Mouse (Mus musculus) lung, postnatal 0 days (tissue): ENCODE data around the gene Abtb2. TPM values are rescaled to one million over a fixed set of nuclear protein-coding genes. Genes with fewer than 3 reads are reported as not detected.

Source experiments
- ATAC-seq: fragments of 200-750 bp; cut with Nextera tagmentation; 2 replicates; pipeline ENCODE4 v1.8.0; 2017; ENCODE audit warnings: moderate library complexity
- DNase-seq: peaks from one replicate; pipeline ENCODE4 v3.0.0-alpha.2; 2016; ENCODE audit warnings: low spot score
- H3K27ac ChIP-seq: fragments of 300-500 bp; sonication (generic); 2 replicates; pipeline ENCODE4 v1.5.1; 2014; ENCODE audit warnings: antibody characterized with exemption, mild to moderate bottlenecking, low read length, mixed read lengths
- H3K27me3 ChIP-seq: fragments of 300-500 bp; sonication (generic); replicated peaks from 2 replicates; pipeline ENCODE4 v1.6.1; 2014; ENCODE audit warnings: low read length, mixed read lengths; ENCODE audit not compliant: insufficient read depth
- H3K36me3 ChIP-seq: fragments of 300-500 bp; sonication (generic); 2 replicates; pipeline ENCODE4 v1.6.1; 2014; ENCODE audit warnings: low read length, mixed read lengths; ENCODE audit not compliant: insufficient read depth
- H3K4me1 ChIP-seq: fragments of 300-500 bp; sonication (generic); 2 replicates; pipeline ENCODE4 v1.6.1; 2014; ENCODE audit warnings: antibody characterized with exemption, low read depth, low read length, mixed read lengths; ENCODE audit not compliant: insufficient read depth
- H3K4me2 ChIP-seq: fragments of 300-500 bp; sonication (generic); replicated peaks from 2 replicates; pipeline ENCODE4 v1.6.1; 2014; ENCODE audit warnings: low read depth, mild to moderate bottlenecking, low read length, moderate library complexity, mixed read lengths
- H3K4me3 ChIP-seq: fragments of 300-500 bp; sonication (generic); 2 replicates; pipeline ENCODE4 v1.5.1; 2014; ENCODE audit warnings: low read depth, low read length
- H3K9ac ChIP-seq: fragments of 300-500 bp; sonication (generic); replicated peaks from 2 replicates; pipeline ENCODE4 v1.6.1; 2014; ENCODE audit warnings: low read depth, mild to moderate bottlenecking
- H3K9me3 ChIP-seq: fragments of 300-500 bp; sonication (generic); 2 replicates; pipeline ENCODE4 v1.6.1; 2016; ENCODE audit warnings: low read length, mixed read lengths
- CTCF ChIP-seq: IDR thresholded peaks from 2 replicates; pipeline ENCODE4 v1.5.1; 2016; ENCODE audit warnings: antibody characterized with exemption, mild to moderate bottlenecking
- EP300 ChIP-seq: IDR thresholded peaks from 2 replicates; pipeline ENCODE4 v1.6.1; 2016; ENCODE audit warnings: antibody characterized with exemption, mild to moderate bottlenecking, control low read depth
- WGBS: fragments of 180-500 bp; shearing (Covaris S2); extraction: QIAGEN DNeasy Blood & Tissue Kit; methylation state at CpG from one replicate; pipeline ENCODE4 v1.1.7; 2014; 5-methylcytosine and 5-hydroxymethylcytosine counted together
- polyA plus RNA-seq: library from polyadenylated mRNA; unstranded; fragments of >200 nt; fragmentation: Nextera tagmentation; extraction: Ambion mirVana; gene quantifications from 2 replicates; pipeline ENCODE4 v1.2.1, GENCODE M21; 2015

Abtb2 gene
- polyA plus RNA-seq, 1 experiment from 2014 or later: 3.6 TPM

DNA sequence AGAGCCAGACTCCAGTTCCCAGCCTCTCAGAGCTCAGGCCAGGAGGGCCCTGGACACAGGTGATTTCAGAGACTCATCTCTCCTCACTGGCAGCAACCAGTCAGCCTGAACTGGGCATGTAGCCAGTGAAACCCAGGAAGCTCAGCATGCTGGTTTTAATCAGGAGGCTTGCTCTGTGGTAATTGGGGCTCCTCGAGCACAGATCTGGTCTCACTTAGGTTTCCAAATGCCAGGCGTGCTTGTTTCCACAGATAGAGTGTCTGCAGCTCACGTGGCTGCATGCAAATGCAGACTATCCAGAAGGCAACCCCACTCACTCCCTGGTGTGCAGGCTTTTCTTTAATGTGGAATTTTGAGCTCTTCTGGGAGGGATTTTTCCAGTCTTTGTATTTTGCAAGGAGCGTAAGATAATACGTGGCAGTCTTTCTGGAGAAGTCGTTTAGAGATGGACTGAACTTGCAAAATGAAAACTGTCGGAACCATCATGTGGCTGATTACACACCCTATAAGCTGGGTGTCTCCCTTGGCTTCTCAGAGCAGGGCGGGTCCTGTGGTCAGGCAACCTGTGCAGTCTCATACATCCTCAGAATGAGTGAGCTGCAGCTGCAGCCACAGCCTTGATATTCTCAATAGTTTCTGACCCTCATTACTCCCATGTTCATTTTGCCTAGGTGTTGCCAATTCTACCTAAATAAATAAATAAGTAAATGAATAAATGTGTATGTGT is 34.2 kb downstream of the Abtb2 start:
- no peak overlapping the region for H3K4me3 ChIP-seq
- H3K4me2 ChIP-seq: no peak overlapping the region
- H3K27me3 ChIP-seq: no peaks in the 10 kb centered on the region
- H3K9me3 ChIP-seq: no peaks in the 10 kb centered on the region
- H3K36me3 ChIP-seq: no peaks in the 10 kb centered on the region
- 58% methylated on average over 8 of the region's 8 CpGs for whole genome bisulfite sequencing
- no peaks in the 10 kb centered on the region for H3K4me1 ChIP-seq
- no peak for TF ChIP-seq CTCF
- TF ChIP-seq EP300: no peak
- no peak for DNase-seq
- no peak for ATAC-seq
- H3K9ac ChIP-seq: no peak overlapping the region
- H3K27ac ChIP-seq: no peak overlapping the region

DNA sequence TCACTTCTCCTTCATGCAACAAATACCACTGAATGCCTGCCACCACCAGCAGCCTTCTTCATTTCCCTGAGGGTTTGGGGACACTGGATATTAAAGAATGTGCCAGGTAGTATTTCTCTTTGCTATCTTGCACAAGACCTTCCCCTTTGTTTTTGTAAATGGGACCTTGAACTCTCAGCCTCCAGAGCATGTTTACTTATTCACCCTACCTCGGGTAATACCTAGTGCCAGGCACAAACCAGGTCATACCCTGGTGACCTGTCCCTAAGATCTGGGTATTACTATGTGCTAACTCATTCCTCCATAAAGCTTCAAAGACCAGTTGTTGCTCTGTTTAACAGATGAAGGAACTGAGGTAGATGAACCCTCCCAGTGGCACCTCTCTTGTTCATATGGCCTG is 35.0 kb downstream of the Abtb2 start:
- Histone ChIP-seq H3K27me3 (no peaks in the 10 kb centered on the region), H3K27ac (no peak overlapping the region), H3K4me3 (no peak overlapping the region), H3K4me1 (no peaks in the 10 kb centered on the region), H3K36me3 (no peaks in the 10 kb centered on the region), H3K4me2 (no peak overlapping the region), H3K9ac (no peak overlapping the region), H3K9me3 (no peaks in the 10 kb centered on the region)
- DNase-seq: no peak
- ATAC-seq: no peak
- 23% methylated on average over 1 of the region's 1 CpGs for WGBS
- no peak for TF ChIP-seq EP300
- TF ChIP-seq CTCF: no peak

DNA sequence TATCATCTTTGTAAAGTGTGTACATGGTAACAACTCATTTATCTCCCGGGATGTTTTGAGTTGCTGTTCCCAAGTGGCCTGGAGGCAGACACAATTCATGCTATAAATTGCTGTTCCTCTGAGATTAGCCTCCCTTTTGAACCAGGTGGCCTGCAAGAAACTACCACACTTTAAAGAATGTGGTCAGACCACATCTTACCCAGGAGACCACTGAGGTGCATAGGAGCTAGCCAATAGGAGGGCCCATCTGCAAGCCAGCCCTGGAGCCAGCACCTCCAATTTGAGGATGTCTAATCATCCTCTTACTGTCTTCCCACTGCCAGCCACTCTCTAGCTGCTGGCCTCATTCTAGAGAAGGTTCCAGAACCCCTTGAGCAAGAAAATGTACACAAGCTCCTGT is 35.4 kb downstream of the Abtb2 start:
- 74% methylated on average over 1 of the region's 1 CpGs for WGBS
- no peak for TF ChIP-seq EP300
- TF ChIP-seq CTCF: no peak
- H3K36me3 ChIP-seq: no peaks in the 10 kb centered on the region
- H3K27me3 ChIP-seq: no peaks in the 10 kb centered on the region
- no peak overlapping the region for H3K4me3 ChIP-seq
- no peak overlapping the region for H3K4me2 ChIP-seq
- H3K4me1 ChIP-seq: no peaks in the 10 kb centered on the region
- ATAC-seq (no peak), DNase-seq (no peak)
- no peaks in the 10 kb centered on the region for H3K9me3 ChIP-seq
- no peak overlapping the region for H3K9ac ChIP-seq
- H3K27ac ChIP-seq: no peak overlapping the region

DNA sequence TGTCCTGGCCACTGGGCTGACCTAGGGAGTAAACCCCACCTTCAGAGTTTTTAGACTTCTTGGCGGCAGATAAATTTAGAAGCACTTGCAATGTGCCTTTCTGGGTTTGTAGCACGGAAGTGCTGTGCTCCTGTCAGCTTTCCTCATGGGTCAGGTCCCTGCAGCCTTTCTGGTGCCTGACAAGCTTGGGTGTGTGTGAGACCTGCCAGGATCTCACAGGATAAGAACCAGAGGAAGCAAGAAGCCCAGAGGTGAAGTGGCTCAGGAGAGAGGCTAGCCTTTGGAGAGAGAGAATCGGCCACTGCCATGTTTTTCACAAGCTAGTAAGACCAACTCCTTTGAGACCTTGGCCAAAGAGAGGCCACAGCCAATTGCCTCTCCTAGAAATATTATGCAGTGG is 37.1 kb downstream of the Abtb2 start:
- DNase-seq (no peak), ATAC-seq (no peak)
- H3K27me3 ChIP-seq: no peaks in the 10 kb centered on the region
- H3K36me3 ChIP-seq: no peaks in the 10 kb centered on the region
- no peaks in the 10 kb centered on the region for H3K4me1 ChIP-seq
- no peak overlapping the region for H3K4me2 ChIP-seq
- no peak overlapping the region for H3K4me3 ChIP-seq
- no peak overlapping the region for H3K9ac ChIP-seq
- WGBS: 49% methylated on average over 3 of the region's 3 CpGs
- H3K9me3 ChIP-seq: no peaks in the 10 kb centered on the region
- H3K27ac ChIP-seq: no peak overlapping the region
- no peak for TF ChIP-seq EP300
- TF ChIP-seq CTCF: no peak

DNA sequence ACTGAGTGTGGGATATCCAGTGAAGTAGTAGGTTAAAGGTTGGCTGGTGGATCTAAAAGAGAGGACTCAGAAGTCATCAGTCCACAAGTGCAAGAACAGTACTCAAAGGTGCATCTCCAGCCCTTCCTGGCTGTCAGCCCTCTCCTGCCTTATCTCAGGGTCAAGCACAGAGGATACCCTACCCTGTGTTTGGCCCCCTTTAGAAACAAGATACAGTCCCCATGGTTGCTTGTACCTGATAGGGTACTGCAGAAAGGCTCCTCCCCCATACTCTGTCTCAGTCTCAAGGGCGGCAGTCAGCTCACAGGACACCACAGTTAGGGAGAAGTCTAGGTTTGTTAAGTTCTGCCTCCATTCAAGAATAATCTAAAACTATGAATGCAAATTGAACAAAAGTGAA is 37.8 kb downstream of the Abtb2 start:
- H3K27ac ChIP-seq: no peak overlapping the region
- H3K36me3 ChIP-seq: no peaks in the 10 kb centered on the region
- DNase-seq: no peak
- H3K9ac ChIP-seq: no peak overlapping the region
- no peak overlapping the region for H3K4me3 ChIP-seq
- no peak overlapping the region for H3K4me2 ChIP-seq
- H3K9me3 ChIP-seq: no peaks in the 10 kb centered on the region
- no peak for ATAC-seq
- H3K4me1 ChIP-seq: no peaks in the 10 kb centered on the region
- no peaks in the 10 kb centered on the region for H3K27me3 ChIP-seq
- 44% methylated on average over 1 of the region's 1 CpGs for WGBS
- no peak for TF ChIP-seq CTCF
- no peak for TF ChIP-seq EP300

DNA sequence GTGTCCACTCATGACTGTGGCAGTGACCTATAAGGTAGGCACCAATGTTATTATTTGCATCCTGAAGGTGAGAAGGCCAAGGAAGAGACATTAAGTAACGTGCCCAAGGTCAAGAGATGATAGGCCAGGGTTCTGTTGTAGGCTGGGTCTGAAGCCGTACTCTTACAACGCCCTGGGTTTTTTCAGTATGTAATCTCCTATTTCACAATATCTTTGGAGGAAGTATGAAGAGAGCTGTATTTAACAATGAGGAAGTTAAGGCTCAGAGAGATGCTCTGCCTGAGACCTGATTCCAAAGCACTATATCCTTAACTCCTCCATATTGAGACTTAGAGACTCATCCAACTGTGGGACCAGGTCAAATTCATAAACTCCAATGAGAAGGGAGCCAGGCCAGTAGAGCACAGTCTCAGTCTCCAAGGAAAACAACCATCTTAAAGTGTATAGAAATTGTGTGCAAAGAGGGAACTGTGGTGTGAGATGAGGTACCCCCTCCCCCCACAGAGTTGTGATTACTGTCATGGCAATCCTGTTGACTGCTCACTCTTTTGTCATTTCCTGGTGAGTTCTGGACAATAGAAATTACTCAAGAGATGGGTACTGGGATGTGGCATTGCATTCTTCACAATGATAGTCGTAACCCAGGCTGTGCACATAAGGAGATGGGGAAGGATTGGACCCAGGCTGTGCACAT is 39.8 kb downstream of the Abtb2 start:
- DNase-seq (peak; percentile 52), ATAC-seq (peak; percentile 59)
- TF ChIP-seq EP300 (no peak), CTCF (no peak)
- no peaks in the 10 kb centered on the region for H3K36me3 ChIP-seq
- H3K4me1 ChIP-seq: no peaks in the 10 kb centered on the region
- no peaks in the 10 kb centered on the region for H3K27me3 ChIP-seq
- 70% methylated on average over 4 of the region's 4 CpGs for WGBS
- H3K9me3 ChIP-seq: no peaks in the 10 kb centered on the region
- H3K4me2 ChIP-seq: no peak overlapping the region
- no peak overlapping the region for H3K27ac ChIP-seq
- H3K4me3 ChIP-seq: no peak overlapping the region
- no peak overlapping the region for H3K9ac ChIP-seq
